Mouse (Mus musculus) G1E (cell line): ENCODE data around the gene Zfp579.

Experiments used
- CTCF ChIP-seq: IDR thresholded peaks from 2 replicates; pipeline ENCODE4 v1.5.1; 2012; ENCODE audit warnings: low read depth, low read length, inconsistent platforms, mixed read lengths
- GATA1 ChIP-seq: IDR thresholded peaks from 2 replicates; pipeline ENCODE4 v1.6.1; 2012; ENCODE audit warnings: borderline replicate concordance, low read length, inconsistent platforms, mixed read lengths
- POLR2AphosphoS5 ChIP-seq: IDR thresholded peaks from 2 replicates; pipeline ENCODE4 v1.6.1; 2012; ENCODE audit warnings: low read depth, low read length, inconsistent platforms; ENCODE audit not compliant: insufficient replicate concordance
- TAL1 ChIP-seq: conservative IDR thresholded peaks from 2 replicates; pipeline ENCODE4 v1.6.1; 2012; ENCODE audit warnings: low read depth, low read length, inconsistent platforms, mixed read lengths

DNA sequence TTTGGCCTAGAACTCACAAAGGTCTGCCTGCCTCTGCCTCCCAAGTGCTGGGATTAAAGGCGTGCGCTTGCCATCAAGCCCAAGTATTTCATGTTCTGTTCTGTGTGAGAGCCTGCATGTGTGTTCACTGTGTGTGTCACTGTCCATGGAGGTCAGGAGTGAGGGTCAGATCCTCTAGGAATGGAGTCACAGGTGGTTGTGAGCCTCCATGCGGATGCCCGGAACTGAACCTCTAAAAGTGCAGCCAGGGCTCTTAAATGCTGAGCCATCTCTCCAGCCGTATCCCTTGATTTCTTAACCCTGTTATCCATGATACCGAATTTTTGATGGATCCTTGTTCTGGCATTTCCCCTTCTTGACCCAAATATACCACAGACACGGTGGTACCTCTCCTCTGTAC lies 41.1 kb upstream of the Zfp579 start:
- TF ChIP-seq GATA1: no peak
- no peak for TF ChIP-seq CTCF
- no peak for TF ChIP-seq TAL1
- TF ChIP-seq POLR2AphosphoS5: no peak
